Mouse (Mus musculus) hindbrain, embryonic 12.5 days (tissue): ENCODE measurements around the gene Tbx3. TPM values are rescaled to one million over a fixed set of nuclear protein-coding genes. Genes with fewer than 3 reads are reported as not detected.
A peak's percentile ranks its signal among the peaks of the same experiment; 100 is the strongest.

Experiments
- ATAC-seq: fragments of 200-750 bp; cut with Nextera tagmentation; 2 replicates; pipeline ENCODE4 v1.8.0; 2017; ENCODE audit warnings: moderate TSS enrichment; ENCODE audit not compliant: low FRiP score
- H3K27ac ChIP-seq: fragments of 300-500 bp; sonication (generic); 2 replicates; pipeline ENCODE4 v1.5.1; 2016; ENCODE audit warnings: mild to moderate bottlenecking
- H3K27me3 ChIP-seq: fragments of 300-500 bp; sonication (generic); 2 replicates; pipeline ENCODE4 v1.6.1; 2016; ENCODE audit warnings: mild to moderate bottlenecking
- H3K36me3 ChIP-seq: fragments of 300-500 bp; sonication (generic); 2 replicates; pipeline ENCODE4 v1.6.1; 2016; ENCODE audit warnings: mild to moderate bottlenecking
- H3K4me1 ChIP-seq: fragments of 300-500 bp; sonication (generic); 2 replicates; pipeline ENCODE4 v1.6.1; 2016
- H3K4me2 ChIP-seq: fragments of 300-500 bp; sonication (generic); replicated peaks from 2 replicates; pipeline ENCODE4 v1.6.1; 2016; ENCODE audit warnings: mild to moderate bottlenecking
- H3K4me3 ChIP-seq: fragments of 300-500 bp; sonication (generic); 2 replicates; pipeline ENCODE4 v1.5.1; 2016; ENCODE audit warnings: mild to moderate bottlenecking
- H3K9ac ChIP-seq: fragments of 300-500 bp; sonication (generic); 2 replicates; pipeline ENCODE4 v1.6.1; 2016; ENCODE audit warnings: mild to moderate bottlenecking, moderate library complexity
- H3K9me3 ChIP-seq: fragments of 300-500 bp; sonication (generic); replicated peaks from 2 replicates; pipeline ENCODE4 v1.6.1; 2016; ENCODE audit warnings: mild to moderate bottlenecking
- WGBS: fragments of 180-500 bp; shearing (Covaris S2); methylation state at CpG from one replicate; pipeline ENCODE4 v1.1.7; 2016; 5-methylcytosine and 5-hydroxymethylcytosine counted together
- polyA plus RNA-seq: library from polyadenylated mRNA; unstranded; fragments of >200 nt; fragmentation: Nextera tagmentation; extraction: Ambion mirVana; gene quantifications from 2 replicates; pipeline ENCODE4 v1.2.1, GENCODE M21; 2016

Gene Tbx3
- 8.9 and 10.3 TPM in 2 replicates for polyA plus RNA-seq

GRCm38 (mm10) chr5:119670566-119671108 is at the start of gene Tbx3:
Gene Tbx3, plus strand, starts transcription at chr5:119670669.
- Histone ChIP-seq H3K9me3 (no peaks in the 10 kb centered on the region), H3K27me3 (peaks cover 92% of the 10 kb centered on the region), H3K9ac (peak within 1 kb of the TSS; percentile 2), H3K27ac (peak within 1 kb of the TSS; percentile 60), H3K36me3 (no peaks in the 10 kb centered on the region), H3K4me1 (peaks cover 16% of the 10 kb centered on the region), H3K4me2 (peak within 1 kb of the TSS; percentile 50), H3K4me3 (peak within 1 kb of the TSS; percentile 23)
- WGBS, result under 1% methylated on average over 43 of the region's 43 CpGs
- ATAC-seq, result peak; percentile 97

GRCm38 (mm10) chr5:119622076-119622475 is 48.4 kb upstream of the Tbx3 start:
- Histone ChIP-seq H3K27me3 (peaks cover 42% of the 10 kb centered on the region), H3K9ac (no peak overlapping the region), H3K9me3 (no peaks in the 10 kb centered on the region)

GRCm38 (mm10) chr5:119624554-119624953 is 45.9 kb upstream of the Tbx3 start:
- peaks cover 23% of the 10 kb centered on the region for H3K4me1 ChIP-seq
- H3K36me3 ChIP-seq, result no peaks in the 10 kb centered on the region
- no peak overlapping the region for H3K4me2 ChIP-seq
- no peak overlapping the region for H3K9ac ChIP-seq
- no peak for ATAC-seq
- WGBS, result 42% methylated on average over 1 of the region's 1 CpGs
- no peak overlapping the region for H3K4me3 ChIP-seq
- H3K27me3 ChIP-seq, result peaks cover 64% of the 10 kb centered on the region
- H3K27ac ChIP-seq, result no peak overlapping the region
- H3K9me3 ChIP-seq, result no peaks in the 10 kb centered on the region

More at GRCm38 (mm10) chr5:119622076-119622475, 48.4 kb upstream of the Tbx3 start:
- 69% methylated on average over 1 of the region's 1 CpGs for WGBS
- no peak overlapping the region for H3K4me2 ChIP-seq
- H3K27ac ChIP-seq, result no peak overlapping the region
- H3K36me3 ChIP-seq, result no peaks in the 10 kb centered on the region
- H3K4me1 ChIP-seq, result peaks cover 19% of the 10 kb centered on the region
- no peak overlapping the region for H3K4me3 ChIP-seq
- ATAC-seq, result no peak

GRCm38 (mm10) chr5:119625603-119626002 is 44.9 kb upstream of the Tbx3 start:
- Histone ChIP-seq H3K27ac (no peak overlapping the region), H3K36me3 (no peaks in the 10 kb centered on the region), H3K4me3 (no peak overlapping the region), H3K4me2 (no peak overlapping the region), H3K4me1 (peaks cover 24% of the 10 kb centered on the region), H3K27me3 (peaks cover 74% of the 10 kb centered on the region), H3K9me3 (no peaks in the 10 kb centered on the region), H3K9ac (no peak overlapping the region)
- no peak for ATAC-seq
- WGBS, result 2% methylated on average over 13 of the region's 13 CpGs

- Histone ChIP-seq H3K27ac (no peak overlapping the region), H3K4me2 (peak overlapping the region; percentile 42), H3K4me3 (peak overlapping the region; percentile 4; the same call in 1 of the 2 replicates), H3K27me3 (peaks cover 72% of the 10 kb centered on the region), H3K4me1 (peaks cover 24% of the 10 kb centered on the region), H3K9ac (no peak overlapping the region), H3K9me3 (no peaks in the 10 kb centered on the region), H3K36me3 (no peaks in the 10 kb centered on the region)
- WGBS, result 7% methylated on average over 9 of the region's 9 CpGs
- no peak for ATAC-seq
Measured at GRCm38 (mm10) chr5:119626154-119626553, 44.3 kb upstream of the Tbx3 start.

GRCm38 (mm10) chr5:119626662-119627061 is 43.8 kb upstream of the Tbx3 start:
- WGBS, result 2% methylated on average over 22 of the region's 22 CpGs
- ATAC-seq, result no peak
- H3K36me3 ChIP-seq, result no peaks in the 10 kb centered on the region
- peak overlapping the region; percentile 42 for H3K4me2 ChIP-seq
- no peak overlapping the region for H3K27ac ChIP-seq
- peaks cover 24% of the 10 kb centered on the region for H3K4me1 ChIP-seq
- H3K4me3 ChIP-seq, result peak overlapping the region; percentile 4; the same call in 1 of the 2 replicates
- peaks cover 72% of the 10 kb centered on the region for H3K27me3 ChIP-seq
- H3K9ac ChIP-seq, result no peak overlapping the region; the same call in 1 of the 2 replicates
- H3K9me3 ChIP-seq, result no peaks in the 10 kb centered on the region

- Histone ChIP-seq H3K36me3 (no peaks in the 10 kb centered on the region), H3K27ac (no peak overlapping the region), H3K4me3 (no peak overlapping the region), H3K4me1 (peaks cover 19% of the 10 kb centered on the region), H3K9ac (no peak overlapping the region), H3K4me2 (no peak overlapping the region), H3K9me3 (no peaks in the 10 kb centered on the region), H3K27me3 (peaks cover 72% of the 10 kb centered on the region)
- ATAC-seq, result no peak
- WGBS, result 77% methylated on average over 3 of the region's 3 CpGs
Measured at GRCm38 (mm10) chr5:119628100-119628499, 42.4 kb upstream of the Tbx3 start.

- H3K4me2 ChIP-seq, result no peak overlapping the region
- peaks cover 68% of the 10 kb centered on the region for H3K27me3 ChIP-seq
- no peak overlapping the region for H3K27ac ChIP-seq
Measured at GRCm38 (mm10) chr5:119628746-119629327, 41.6 kb upstream of the Tbx3 start.

GRCm38 (mm10) chr5:119633581-119633980 is 36.9 kb upstream of the Tbx3 start:
- no peaks in the 10 kb centered on the region for H3K36me3 ChIP-seq
- ATAC-seq, result no peak
- peaks cover 4% of the 10 kb centered on the region; the same call in 1 of the 2 replicates for H3K4me1 ChIP-seq
- peaks cover 27% of the 10 kb centered on the region for H3K27me3 ChIP-seq
- no peak overlapping the region for H3K9ac ChIP-seq
- no peak overlapping the region for H3K4me3 ChIP-seq
- H3K27ac ChIP-seq, result no peak overlapping the region
- H3K9me3 ChIP-seq, result no peaks in the 10 kb centered on the region
- no peak overlapping the region for H3K4me2 ChIP-seq
- 86% methylated on average over 4 of the region's 4 CpGs for WGBS

More at GRCm38 (mm10) chr5:119628746-119629327, 41.6 kb upstream of the Tbx3 start:
- WGBS, result 31% methylated on average over 12 of the region's 12 CpGs
- H3K4me3 ChIP-seq, result no peak overlapping the region
- peaks cover 19% of the 10 kb centered on the region for H3K4me1 ChIP-seq
- no peak overlapping the region for H3K9ac ChIP-seq
- no peak for ATAC-seq
- H3K9me3 ChIP-seq, result no peaks in the 10 kb centered on the region
- no peaks in the 10 kb centered on the region for H3K36me3 ChIP-seq

- no peak overlapping the region for H3K4me3 ChIP-seq
- H3K27me3 ChIP-seq, result peaks cover 14% of the 10 kb centered on the region
- no peak overlapping the region for H3K27ac ChIP-seq
- H3K4me2 ChIP-seq, result no peak overlapping the region
- H3K9ac ChIP-seq, result no peak overlapping the region
- no peaks in the 10 kb centered on the region for H3K9me3 ChIP-seq
- H3K36me3 ChIP-seq, result no peaks in the 10 kb centered on the region
- WGBS, result 64% methylated on average over 2 of the region's 2 CpGs
- no peaks in the 10 kb centered on the region for H3K4me1 ChIP-seq
- no peak for ATAC-seq
Measured at GRCm38 (mm10) chr5:119634861-119635260, 35.6 kb upstream of the Tbx3 start.

- Histone ChIP-seq H3K9ac (no peak overlapping the region), H3K27ac (no peak overlapping the region), H3K4me3 (no peak overlapping the region), H3K4me1 (no peaks in the 10 kb centered on the region; the same call in 1 of the 2 replicates), H3K9me3 (no peaks in the 10 kb centered on the region), H3K36me3 (no peaks in the 10 kb centered on the region), H3K27me3 (peaks cover 15% of the 10 kb centered on the region), H3K4me2 (no peak overlapping the region)
- 74% methylated on average over 12 of the region's 12 CpGs for WGBS
- no peak for ATAC-seq
Measured at GRCm38 (mm10) chr5:119638300-119638699, 32.2 kb upstream of the Tbx3 start.

GRCm38 (mm10) chr5:119641094-119641493 is 29.4 kb upstream of the Tbx3 start:
- Histone ChIP-seq H3K4me3 (no peak overlapping the region), H3K9me3 (no peaks in the 10 kb centered on the region), H3K27me3 (peaks cover 19% of the 10 kb centered on the region), H3K9ac (no peak overlapping the region), H3K4me1 (no peaks in the 10 kb centered on the region; the same call in 1 of the 2 replicates), H3K36me3 (no peaks in the 10 kb centered on the region), H3K4me2 (no peak overlapping the region), H3K27ac (no peak overlapping the region)
- WGBS, result 66% methylated on average over 9 of the region's 9 CpGs
- no peak for ATAC-seq

- H3K36me3 ChIP-seq, result no peaks in the 10 kb centered on the region
- H3K4me1 ChIP-seq, result no peaks in the 10 kb centered on the region; the same call in 1 of the 2 replicates
- 22% methylated on average over 3 of the region's 3 CpGs for WGBS
- H3K4me2 ChIP-seq, result no peak overlapping the region
- no peak overlapping the region for H3K27ac ChIP-seq
- ATAC-seq, result no peak
- no peak overlapping the region for H3K9ac ChIP-seq
- peaks cover 19% of the 10 kb centered on the region for H3K27me3 ChIP-seq
- no peak overlapping the region for H3K4me3 ChIP-seq
- no peaks in the 10 kb centered on the region for H3K9me3 ChIP-seq
Measured at GRCm38 (mm10) chr5:119641714-119642113, 28.8 kb upstream of the Tbx3 start.
